Mouse (Mus musculus) spleen, embryonic (tissue): Measurements from ENCODE around the gene Pgf.

Source experiments
- CTCF ChIA-PET: fragments of 350-600 bp; sonication (Branson Sonifier 250); formaldehyde crosslinking; loops from one replicate; lab custom pipeline; 2022; lab: Charles Lee

Gene Pgf

GRCm38 (mm10) chr12:85129426-85129978 lies 48.1 kb downstream of the Pgf start:
- CTCF ChIA-PET = no interaction called here

DNA sequence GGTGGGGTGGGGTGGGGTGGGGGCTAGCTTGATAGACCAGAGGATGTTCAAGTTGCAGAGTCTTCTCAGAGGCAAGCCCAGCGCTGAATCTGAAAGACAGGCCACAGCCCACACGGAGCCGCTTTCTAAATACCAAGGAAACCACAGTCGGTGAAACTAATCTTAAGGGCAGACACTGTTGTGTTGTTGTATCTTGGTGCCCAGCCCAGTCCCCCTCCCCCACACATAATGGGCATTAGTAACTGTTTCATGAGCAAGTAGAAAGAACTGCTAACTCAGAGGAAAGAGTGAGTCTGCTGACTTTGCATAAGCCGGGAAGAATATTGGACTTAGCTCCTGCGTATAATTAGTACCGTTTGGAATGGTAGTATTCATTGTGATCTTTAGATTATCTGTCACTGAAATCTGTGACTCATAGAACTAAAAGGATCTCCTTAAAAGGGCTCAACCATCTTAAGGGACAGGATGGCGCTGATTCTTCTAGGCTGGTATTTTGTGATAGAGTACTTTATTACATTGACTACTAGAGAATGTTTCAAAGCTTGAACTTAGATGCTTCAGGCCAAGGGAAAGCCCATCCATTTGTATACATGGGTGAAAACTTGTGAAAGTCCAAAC lies 50.5 kb downstream of the Pgf start:
- CTCF ChIA-PET = no interaction called here

DNA sequence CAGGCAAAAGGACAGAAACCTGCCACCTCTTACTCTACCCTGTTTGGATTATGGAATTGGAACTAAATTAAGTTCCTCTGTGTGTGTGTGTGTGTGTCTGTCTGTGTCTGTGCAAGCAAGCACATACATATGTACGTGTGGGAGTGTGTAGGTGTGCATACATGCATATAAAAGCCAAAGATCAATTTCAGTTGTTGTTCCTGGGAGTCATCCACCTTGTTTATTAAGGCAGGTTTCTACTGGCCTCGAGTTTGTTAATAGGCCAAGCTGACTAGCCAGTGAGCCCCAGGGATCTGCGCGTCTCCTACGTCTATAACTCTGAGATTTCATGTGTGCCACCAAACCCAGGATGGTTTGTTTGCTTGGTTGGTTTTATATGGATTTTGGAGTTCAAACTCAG lies 52.8 kb downstream of the Pgf start:
- CTCF ChIA-PET = no interaction called here

GRCm38 (mm10) chr12:85123645-85124044 lies 53.9 kb downstream of the Pgf start:
- CTCF ChIA-PET = interaction anchor here (0.5 kb wide), 1 partner anchor 621 kb away, joined by 4 read pairs; no protein-coding TSS in a partner anchor

DNA sequence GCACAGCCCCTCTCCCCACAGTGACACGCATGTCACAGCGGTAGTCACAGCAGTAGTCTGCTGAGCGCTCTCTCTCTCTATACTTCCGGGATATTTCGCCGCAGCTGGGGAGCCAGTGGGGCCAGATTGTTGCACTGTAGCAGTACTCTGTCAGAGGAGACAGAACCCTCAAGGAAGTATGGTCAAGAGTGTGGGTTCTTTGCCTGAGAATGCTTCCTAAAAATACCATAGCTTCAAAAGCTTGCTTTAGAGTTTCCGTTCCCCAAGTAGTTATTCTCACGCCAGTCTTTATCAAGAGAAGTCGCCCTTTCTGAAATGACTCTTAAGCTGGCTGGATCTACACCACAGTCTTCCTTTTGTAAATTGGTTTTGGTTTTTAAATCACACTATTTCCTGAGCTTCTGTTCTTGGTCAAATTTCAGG lies 54.5 kb downstream of the Pgf start:
- CTCF ChIA-PET = interaction anchor here (0.5 kb wide), 2 partner anchors 622 to 931 kb away, joined by 4 read pairs; no protein-coding TSS in a partner anchor

GRCm38 (mm10) chr12:85121806-85122459 lies 55.7 kb downstream of the Pgf start:
- CTCF ChIA-PET = no interaction called here
